Mouse (Mus musculus) spleen, embryonic (tissue): ENCODE results near the gene Gm20388.

Experiments used
- CTCF ChIA-PET: fragments of 350-600 bp; sonication (Branson Sonifier 250); formaldehyde crosslinking; loops from one replicate; lab custom pipeline; 2022; lab: Charles Lee

Gm20388 gene

DNA sequence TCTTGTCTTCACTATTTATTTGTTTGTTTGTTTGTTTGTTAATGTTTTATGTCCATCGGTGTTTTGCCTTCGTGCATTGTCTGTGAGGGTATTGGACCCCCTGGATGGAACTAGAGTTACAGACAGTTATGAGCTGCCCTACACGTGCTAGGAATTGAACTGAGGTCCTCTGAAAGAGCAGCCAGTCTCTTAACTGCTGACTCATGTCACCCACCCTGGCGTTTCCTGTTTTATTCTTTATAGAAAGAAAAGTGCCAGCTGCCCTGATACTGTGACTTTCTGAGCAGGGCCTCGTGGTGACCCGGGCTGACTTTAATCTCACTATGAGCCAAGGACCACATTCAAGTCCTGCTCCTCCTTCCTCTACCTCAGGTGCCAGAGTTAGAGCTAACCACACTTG, 2504.9 kb downstream of the Gm20388 start:
- CTCF ChIA-PET: no interaction called here

DNA sequence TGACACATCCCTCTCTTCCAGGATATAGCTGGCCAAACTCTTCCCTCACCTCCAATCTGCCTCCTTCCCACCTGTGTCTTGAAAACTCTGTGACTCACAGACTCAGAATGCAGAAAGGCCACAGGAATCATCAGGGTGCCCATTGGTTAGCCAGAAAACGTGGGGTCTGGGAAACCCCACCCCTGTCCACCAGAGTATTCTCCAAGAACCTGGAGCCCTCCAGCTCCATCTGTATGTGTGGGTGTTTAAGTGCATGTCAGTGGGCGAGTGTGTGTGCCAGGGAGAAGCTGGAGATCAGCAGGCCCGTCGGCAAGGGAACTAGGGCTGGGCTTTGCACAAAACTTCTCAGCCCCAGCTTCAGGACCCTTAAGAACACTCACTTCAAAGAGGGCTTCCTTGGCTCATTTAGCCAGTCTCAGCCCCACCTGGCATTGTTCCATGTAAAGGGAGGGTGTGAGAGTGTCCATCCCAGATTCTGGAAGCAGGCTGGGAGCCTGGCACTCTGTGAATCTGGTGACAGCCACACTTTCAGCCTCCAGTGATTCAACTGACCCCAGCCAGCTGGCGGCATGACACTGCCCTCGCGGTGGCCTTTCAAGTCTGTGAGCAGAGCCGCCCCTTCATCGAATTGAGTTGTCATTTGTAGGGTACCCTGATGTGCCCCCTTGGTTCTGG, 2509.4 kb downstream of the Gm20388 start:
- CTCF ChIA-PET: no interaction called here

DNA sequence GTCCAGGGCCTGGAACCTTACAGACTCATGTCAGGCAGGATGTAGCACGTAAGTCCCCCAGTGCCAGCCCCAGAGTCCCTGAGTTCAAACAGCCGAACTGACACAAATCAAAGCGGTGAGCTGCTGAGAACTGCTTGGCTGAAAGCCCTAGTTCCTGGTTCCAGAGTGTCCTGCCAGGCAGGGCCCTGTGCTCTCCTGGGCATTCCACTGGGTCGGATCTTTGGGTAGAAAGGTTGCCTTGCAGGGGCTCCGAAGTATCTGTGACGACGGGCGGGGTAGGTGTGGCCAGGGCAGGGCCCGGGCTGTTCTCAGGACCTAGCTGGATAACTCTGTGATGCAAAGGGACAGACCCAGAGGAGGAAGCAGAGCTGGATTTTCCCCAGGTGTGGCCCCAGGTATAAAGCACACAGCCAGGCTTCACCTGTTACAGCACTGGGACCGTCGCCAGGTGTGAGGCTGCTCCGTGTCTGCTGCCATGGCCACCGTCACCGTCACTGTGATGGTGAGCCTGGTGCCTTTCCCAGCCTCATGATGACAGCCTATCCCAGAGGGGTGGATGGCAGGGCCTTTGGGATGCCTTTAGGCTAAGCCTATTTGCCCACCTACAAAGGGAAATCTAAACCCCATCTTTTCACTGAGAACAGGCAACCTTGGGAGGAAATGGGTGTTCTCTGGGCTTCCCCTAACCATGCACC, 2510.9 kb downstream of the Gm20388 start, which contains the start of gene Il17c:
TSS of gene Il17c (plus strand) at position 645 of the 695 bp plus-strand sequence.
- CTCF ChIA-PET: no interaction called here

DNA sequence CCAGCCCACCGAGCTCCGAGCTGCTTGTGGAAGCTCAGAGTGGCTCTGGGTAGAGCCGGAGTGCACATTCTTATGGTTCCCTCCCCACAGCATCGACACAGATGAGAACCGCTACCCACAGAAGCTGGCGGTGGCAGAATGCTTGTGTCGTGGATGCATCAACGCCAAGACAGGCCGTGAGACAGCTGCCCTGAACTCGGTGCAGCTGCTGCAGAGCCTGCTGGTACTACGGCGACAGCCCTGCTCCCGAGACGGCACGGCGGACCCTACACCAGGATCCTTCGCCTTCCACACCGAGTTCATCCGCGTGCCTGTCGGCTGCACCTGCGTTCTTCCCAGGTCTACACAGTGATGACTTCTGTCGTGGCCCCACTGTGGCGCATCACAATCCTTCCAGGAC, 2512.6 kb downstream of the Gm20388 start:
- CTCF ChIA-PET: no interaction called here

DNA sequence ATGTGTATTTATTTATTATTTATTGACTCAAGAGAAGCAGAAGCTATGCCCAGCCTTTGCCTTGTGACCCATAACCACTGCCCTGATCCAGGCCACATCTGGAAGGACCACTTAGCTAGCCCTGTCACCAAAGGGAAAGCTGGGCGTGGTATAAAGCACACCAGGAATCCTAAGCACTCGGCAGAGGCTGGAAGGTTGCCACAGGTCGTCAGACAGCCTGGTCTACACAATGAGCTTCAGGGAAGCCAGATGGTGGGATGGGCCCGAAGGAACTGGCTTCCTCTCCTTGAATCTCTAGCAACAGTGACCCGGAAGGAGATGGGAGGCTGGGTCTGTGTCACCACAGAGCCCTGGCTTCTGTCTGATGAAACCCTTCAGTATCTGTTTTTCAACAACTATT, 2513.0 kb downstream of the Gm20388 start:
- CTCF ChIA-PET: no interaction called here

DNA sequence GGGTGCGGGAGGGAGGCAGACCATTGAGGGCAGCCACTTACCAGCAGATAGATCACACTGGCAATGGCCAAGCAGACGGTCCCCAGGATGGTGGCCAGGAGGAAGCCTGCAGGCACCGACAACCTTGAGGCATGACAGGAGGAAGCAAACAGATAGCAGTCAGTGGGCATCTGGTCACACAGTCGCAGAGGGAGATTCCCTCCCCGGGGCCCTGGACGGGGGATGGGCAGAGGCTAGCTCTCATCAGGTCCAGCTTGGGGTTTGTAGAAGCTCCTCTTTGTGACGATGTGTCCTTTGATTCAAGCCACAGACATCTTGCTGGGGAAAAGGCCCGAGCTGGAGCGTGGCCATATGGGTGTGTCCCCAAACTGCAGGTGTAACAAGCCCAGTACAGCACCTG, 2515.5 kb downstream of the Gm20388 start:
- CTCF ChIA-PET: no interaction called here

DNA sequence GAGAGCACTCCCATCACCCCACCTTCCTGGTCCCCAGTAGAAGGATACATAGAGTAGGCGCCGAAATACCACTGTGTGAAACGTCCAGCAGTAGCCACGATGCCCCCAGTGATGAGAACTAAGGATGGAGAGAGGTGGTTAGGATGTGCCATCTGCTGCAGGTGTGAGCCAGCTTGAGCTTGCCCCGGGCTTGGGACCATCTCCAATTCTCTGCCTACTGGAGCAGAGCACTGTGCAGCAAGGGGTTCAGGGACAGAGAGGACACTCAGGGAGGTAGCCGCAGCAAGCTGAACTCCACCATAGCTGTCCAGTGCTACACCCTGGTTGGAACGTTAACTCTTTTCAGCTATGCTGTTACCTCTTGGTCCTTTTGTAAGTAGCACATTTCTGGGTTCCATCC, 2517.0 kb downstream of the Gm20388 start:
- CTCF ChIA-PET: no interaction called here

DNA sequence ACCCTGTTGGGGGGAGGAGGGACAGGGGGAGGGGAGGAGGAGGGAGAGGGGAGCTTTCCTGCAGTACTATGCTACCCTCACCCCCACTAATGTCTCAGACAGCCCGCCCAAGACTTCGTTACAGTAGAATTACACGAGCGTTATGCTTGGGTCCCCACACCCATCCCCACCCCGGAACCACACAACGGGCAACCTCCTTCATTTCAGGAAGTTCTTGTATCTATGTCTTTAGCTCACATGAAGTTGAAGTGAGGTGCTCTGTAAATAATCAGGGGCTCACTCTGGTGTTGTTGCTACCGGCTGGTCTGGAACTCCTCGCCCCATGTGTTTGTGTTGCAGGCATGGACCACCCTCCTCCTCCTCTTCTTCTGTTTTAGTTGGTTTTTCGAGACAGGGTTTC, 2517.5 kb downstream of the Gm20388 start:
- CTCF ChIA-PET: no interaction called here

DNA sequence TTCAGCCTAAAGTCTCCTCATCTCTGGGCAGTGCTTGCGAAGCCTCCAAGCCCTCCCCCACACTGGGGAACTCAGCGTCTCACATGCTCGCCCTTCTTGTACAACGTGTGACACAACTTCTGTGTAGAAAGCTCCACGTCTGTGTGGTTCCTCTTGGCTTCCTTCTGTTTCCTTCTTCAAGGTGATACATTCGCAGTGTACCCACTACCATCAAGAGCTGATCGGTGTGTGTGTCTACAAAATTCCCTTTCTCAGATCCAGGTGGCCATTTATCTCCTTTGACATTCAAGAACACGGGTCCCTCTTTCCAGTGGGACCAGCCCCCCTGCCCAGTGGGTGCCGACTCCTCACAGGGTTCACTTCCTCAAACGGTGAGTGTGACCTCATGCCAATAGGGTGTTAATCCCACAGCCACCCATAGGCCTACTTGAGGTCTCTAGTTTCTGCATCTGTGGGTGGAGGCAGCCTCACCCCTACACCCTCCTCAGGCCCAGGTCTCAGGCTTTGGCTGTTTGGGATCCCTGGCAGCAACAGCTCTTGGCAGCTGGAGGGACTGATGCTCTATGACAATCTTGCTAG, 2519.5 kb downstream of the Gm20388 start:
- CTCF ChIA-PET: interaction anchor here (0.6 to 0.9 kb wide), 3 partner anchors 14 to 45 kb away, joined by 3 to 5 read pairs (median 3); no protein-coding TSS in a partner anchor

DNA sequence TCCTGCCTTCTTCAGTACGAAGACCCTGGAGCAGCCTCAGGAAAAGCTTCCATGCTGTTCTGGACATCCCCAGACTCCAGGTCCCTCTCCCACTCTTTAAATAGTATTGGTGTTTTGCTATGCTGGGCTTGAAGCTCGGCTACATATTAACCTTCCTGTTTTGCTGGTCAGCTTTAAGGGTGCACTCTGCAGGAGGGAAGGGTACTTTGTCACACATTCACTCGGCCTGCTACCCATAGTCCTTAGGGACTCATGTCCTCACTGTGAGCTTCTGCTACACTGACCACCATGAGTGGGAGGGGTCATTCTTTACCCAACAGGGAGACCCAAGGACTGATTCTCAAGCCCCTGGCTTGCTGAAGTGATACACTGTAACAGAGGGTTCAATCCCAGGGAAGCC, 2520.0 kb downstream of the Gm20388 start:
- CTCF ChIA-PET: interaction anchor here (0.6 kb wide), 1 partner anchor 14 kb away, joined by 3 read pairs; no protein-coding TSS in a partner anchor

DNA sequence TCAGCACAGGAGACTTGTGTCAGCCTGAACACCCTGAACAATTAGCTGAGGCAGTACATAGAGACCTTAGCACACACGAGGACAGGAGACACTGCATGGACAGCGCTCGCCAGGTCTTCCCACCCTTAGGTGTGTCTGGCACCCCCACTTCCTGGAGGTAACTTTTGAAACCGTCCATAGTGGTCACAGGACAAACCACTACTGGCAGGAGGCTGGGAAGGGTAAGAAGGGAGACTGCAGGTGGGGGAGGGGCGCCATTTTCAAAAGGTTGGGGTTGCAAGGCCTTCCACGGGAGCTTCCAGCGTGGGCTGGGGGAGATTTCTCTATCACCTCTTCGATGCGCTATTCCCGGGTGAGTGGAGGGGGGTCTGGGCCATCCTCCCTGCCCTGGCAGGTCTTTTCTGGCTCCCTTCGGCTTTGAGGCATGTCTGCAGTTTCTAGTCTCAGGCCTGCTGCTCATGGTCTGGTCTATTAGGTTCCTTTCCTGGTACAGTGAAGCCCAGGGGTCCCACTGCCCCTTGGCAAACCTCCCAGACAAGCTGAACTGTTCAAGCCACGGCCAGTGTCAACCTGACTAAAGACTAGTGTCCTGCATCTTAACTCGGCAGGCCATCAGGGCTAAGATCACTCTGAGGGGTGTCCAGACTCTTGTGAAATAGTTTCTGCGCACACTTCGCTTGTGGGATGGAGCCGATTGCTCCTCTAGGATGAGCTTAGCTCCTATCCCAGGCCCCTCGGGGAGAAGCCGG, 2521.2 kb downstream of the Gm20388 start:
- CTCF ChIA-PET: no interaction called here

DNA sequence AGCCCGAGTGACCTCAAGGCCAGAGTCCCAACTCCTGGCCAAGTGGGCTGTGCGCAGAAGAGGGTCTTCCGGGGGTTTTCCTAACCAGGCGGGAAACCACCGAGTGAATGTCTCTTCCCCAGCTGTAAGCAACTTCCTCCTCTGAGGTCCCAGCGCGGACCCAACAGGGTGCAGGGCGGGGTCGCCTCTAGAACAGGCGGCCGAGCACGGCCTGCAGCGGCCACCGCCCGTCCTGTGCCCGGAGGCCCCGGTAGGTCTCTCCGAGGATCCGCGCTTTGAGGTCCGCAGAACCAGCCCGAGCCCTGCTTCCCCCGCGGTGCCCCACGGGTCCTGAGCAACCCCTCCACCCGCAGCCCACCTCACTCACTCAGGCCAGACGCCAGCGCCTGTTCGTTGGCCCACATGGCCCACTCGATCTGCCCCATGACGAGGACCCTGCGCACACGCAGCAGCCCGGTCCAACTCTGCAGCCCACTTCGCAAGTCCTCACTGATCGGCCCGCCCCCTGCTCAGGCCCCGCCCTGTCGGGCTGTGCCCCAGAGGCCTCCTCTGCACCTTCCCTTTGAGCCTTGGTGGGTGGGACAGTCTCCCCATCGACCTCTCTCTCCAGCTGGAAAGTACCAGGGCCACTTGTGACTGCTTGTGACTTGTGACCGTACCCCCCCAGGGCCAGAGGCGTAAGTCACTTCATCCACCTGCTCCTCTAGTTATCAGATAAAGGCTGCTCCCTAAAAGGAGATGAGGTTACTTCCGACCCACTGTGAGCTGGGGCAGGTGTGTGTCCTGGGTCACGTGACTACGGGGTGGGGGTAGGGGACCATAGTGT, 2522.0 kb downstream of the Gm20388 start, which contains the start of gene Cyba:
TSS of gene Cyba (minus strand) at position 488 of the 826 bp plus-strand sequence.
- CTCF ChIA-PET: no interaction called here

DNA sequence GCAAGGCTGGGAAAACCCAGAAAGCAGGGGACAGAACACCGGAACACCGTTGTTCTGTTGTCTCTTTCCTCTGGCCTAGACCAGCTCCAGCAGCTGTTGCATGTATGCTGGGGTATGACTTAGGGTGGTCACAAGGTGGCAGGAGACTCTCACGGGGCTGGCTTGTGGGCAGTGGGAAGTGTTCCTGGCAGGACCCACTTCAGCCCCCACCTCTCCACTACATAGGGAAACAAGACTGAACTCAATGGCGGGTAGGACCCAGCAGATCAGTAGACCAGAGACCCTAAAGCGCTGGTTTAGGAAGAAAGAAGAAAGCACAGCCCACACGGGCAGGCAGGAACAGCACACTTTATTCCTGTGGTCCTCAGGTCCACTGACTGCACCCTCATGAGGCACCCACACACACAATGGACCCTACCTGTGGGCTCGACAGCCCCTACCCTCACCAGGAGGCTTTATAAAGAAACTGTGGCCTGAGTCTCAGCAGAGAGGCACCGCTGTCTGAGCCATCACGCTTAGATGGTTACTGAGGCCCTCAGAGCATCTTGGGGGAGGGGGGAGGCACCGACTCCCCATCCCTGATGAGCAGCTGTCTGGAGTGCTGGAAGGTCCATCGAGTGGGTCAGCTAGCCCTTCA, 2522.7 kb downstream of the Gm20388 start:
- CTCF ChIA-PET: no interaction called here

DNA sequence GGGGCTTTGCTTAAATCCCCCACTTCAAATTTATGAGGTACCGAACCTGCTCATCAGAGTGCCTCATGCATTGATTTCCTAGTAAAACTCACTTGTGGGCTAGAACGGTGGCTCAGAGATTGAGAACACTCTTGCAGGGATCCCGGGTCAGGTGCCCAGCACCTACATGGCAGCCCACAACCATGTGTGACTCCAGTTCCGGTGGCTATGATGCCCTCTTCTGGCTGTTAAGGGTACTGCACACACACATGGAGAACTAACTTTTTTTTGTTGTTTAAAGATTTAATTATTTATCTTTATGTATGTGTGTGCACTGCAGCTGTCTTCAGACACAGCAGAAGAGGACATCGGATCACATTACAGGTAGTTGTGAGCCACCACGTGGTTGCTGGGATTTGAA, 2524.7 kb downstream of the Gm20388 start:
- CTCF ChIA-PET: interaction anchor here (0.7 kb wide), 1 partner anchor 120 kb away, joined by 5 read pairs; no protein-coding TSS in a partner anchor

DNA sequence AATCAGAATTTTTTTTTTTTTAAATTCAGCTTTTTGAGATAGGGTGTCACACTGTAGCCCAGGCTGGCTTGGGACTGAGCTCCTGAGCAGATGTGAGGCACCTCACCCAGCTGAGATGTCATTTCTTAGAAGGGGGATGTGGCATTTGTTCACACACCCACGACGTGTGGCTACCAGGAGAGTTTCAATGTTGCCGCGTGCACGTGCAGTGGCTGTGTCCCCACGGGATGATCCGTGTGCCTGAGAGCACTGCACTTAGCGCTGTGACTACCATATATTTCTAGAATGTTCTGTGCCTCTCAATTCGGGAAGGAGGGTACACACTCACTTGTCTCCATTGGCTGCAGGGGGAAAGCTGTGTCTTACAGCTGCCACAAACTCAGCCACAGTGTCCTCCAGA, 2525.5 kb downstream of the Gm20388 start:
- CTCF ChIA-PET: interaction anchor here (0.7 kb wide), 1 partner anchor 119 kb away, joined by 5 read pairs; no protein-coding TSS in a partner anchor

DNA sequence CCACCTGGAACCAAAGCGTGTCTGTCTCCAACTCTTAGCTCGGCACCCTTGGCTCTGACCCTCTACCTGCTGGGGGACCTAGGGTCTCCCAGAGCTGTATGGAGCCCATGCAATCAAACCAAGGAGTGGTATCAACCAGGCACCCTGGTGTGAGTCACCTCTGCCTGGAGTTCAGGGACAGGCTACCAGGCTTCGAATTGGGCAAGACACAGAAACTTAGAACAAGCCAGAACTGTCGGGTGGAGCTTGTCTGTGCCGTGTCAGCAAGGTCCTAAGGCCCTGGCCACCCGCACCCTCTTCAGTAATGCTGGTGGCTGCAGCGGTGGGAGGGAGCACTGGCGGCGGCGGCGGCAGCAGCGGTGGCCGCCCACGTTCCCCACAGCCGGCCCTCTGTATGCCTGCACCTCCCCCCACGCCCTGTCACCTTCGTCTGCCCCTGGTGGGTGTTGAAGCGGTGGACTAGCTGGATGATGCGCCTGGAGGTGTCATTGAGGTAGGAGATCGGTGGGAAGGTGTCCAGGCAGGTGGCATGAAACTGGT, 2526.0 kb downstream of the Gm20388 start:
- CTCF ChIA-PET: interaction anchor here (1.3 kb wide), 1 partner anchor 45 kb away, joined by 3 read pairs; no protein-coding TSS in a partner anchor

DNA sequence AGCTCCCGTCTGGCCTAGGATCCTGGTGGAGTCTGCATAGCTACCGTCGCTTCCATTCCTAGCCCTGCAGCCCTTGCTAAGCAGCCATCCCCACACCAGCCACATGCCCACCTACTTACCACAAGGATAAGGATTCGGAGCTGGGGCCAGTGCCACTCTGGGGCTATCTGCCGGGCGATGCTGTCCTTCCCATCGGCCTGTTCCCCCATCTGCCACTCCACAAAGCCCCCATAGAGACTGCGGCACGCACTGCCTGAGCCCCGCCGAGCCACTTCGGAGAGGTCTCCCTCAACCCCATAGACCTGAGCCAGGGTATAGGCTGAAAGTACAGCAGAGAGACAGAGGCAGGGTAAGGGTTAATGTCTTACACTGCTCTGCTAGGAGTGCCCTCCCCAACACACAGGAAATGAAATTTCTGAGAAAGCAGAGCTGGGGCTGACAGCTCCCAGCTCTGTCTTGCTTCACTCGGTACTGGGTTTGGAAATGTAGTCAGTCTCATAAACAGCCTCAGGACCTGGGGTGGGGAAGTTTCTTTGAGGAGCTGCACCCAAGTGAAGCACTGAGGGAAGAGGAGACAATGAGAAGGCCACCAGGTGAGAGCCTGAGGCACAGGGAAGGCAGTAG, 2527.2 kb downstream of the Gm20388 start:
- CTCF ChIA-PET: interaction anchor here (0.6 to 1.3 kb wide), 3 partner anchors 11 to 103 kb away, joined by 3 to 4 read pairs (median 3); no protein-coding TSS in a partner anchor

DNA sequence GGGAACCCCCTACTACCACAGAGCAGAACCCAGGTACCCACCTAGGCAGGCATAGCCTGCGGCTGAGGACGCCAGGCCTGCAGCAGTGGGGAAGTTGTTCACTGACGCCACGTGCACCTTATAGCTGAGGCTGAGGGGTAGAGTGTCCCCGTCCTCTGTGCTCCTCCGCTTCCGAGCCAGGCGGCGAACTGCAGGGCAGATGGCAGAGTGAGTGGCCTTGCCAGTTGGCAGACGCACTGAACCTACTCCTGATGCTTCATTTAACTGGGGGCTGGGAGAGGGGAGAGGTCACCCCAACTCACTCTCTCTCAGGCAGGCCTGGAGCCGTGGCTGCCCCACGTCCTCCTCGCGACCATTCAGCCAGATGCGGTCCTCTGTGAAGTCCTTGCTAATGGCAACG, 2528.7 kb downstream of the Gm20388 start:
- CTCF ChIA-PET: no interaction called here

DNA sequence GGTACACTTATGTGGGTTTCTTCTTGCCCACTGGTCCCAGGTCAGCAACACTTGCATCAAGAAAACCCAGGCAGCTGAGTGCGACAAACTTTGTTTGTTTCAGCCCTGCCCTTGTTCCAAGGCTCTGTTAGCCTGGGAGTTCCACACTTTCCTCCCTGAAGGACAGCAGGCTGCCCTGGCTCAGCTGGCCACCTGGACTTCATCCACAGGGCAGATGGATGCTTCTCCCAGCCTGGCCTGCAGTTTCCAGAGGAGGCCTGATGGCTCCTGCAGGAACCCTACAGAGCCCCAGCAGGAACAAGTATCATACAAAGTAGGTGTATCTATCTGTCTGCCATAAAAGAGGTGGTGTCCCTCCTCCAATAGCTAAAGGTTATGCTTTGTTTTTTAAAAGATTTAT, 2530.7 kb downstream of the Gm20388 start:
- CTCF ChIA-PET: interaction anchor here (0.5 to 0.6 kb wide), 2 partner anchors 61 to 166 kb away, joined by 3 to 4 read pairs; no protein-coding TSS in a partner anchor
